Mouse (Mus musculus) mesoderm, embryonic 11.5 days (tissue): ENCODE measurements at regions not wholly inside any gene's neighbourhood (a gene's known extent, or its start where the extent isn't known, plus 50 kb on each side); places are given as distances from the start of the nearest gene placed in this dataset.

Experiments
- DNase-seq: peaks from one replicate; pipeline ENCODE4 v3.0.0-alpha.2; 2012; ENCODE audit warnings: low read depth, low spot score

GRCm38 (mm10) chr9:122625081-122625480 lies 122.1 kb upstream of the Topaz1 start:
- no peak for DNase-seq

- DNase-seq = no peak
Observed at GRCm38 (mm10) chr9:122626346-122626745, 120.8 kb upstream of the Topaz1 start.

GRCm38 (mm10) chr9:122629171-122629904 lies 117.8 kb upstream of the Topaz1 start:
- peak; percentile 17 for DNase-seq

- DNase-seq = no peak
Observed at GRCm38 (mm10) chr9:122631793-122632192, 115.4 kb upstream of the Topaz1 start.

DNA sequence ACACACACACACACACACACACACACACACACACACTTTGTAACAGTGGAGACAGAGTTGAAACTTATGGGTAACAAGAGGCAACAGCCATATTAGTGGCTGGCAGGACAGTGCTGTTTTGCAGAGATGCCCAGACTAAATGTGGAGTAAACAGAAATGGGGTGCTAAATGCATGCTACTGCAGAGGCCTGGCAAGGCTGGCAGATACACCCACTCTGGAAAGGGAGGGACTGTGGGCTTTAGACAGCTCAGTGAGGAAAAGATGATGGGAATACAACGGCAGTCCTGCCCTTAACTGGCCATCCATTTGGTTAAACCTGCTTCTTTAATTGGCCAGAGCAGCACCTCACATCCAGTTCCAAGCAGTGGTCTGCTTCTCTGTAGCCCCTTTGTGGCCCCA lies 113.7 kb upstream of the Topaz1 start:
- no peak for DNase-seq

DNA sequence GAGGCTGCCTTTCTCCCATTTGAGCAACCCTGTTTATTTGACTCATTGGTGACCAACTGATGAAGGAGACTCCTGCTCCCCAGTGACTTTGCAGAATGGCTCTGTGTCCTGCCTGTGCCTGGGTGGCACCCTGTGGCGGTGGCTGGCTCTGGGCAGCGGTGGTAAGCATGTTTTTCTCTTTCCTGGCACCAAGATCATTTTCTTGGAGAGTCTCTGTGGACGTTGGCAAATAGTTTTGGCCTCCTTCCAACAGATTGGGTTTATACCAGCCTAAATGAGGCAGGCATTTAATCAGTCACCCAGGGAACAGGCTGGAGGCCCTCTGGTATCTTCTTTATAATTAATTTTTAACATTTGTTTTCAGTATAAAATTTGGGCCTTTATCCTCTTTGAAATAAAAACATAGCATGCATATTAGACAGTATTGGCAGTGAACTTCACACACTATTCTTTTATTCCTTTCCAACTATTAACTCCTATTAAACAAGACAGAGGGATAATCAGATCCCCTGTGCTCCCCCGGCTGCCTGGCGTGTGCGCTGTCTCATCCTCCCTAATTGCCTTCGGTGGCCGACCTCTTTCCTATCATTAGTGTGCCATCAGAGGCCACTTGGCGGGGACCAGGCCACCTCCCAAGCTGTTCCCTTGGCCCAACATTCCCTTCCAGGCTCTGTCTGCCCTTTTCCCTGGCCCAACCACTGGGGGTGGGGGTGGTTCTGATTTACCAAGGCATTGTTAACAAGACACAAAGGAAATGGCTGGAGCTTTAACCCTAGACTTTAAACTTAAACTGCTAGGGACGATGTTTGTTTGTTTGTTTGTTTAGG lies 111.8 kb upstream of the Topaz1 start:
- DNase-seq = no peak

DNA sequence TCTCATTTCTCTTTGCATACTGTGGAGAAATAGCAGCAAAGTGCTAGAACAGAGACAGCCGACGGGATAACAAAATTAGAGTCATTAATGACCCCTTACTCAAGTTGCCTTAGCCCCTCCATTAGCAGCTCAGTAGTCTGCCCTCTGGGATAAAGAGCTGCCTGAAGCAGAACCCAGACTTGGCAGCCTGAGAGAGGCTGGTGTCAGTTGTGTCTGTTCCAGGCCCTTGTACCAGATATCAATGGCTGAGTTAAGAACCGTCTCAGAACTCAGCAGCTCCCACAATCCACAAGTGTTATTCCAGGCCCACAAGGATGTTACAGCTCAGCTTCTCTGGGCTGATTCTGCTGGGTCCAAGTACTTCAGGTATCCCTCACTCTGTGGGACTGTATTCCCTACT lies 109.6 kb upstream of the Topaz1 start:
- DNase-seq = no peak

- no peak for DNase-seq
Observed at GRCm38 (mm10) chr9:122639239-122639638, 107.9 kb upstream of the Topaz1 start.

GRCm38 (mm10) chr9:122642913-122643312 lies 104.2 kb upstream of the Topaz1 start:
- DNase-seq = no peak

- DNase-seq = no peak
Observed at GRCm38 (mm10) chr9:122645569-122645968, 101.6 kb upstream of the Topaz1 start.

GRCm38 (mm10) chr9:122650862-122651261 lies 96.3 kb upstream of the Topaz1 start:
- no peak for DNase-seq

- no peak for DNase-seq
Observed at GRCm38 (mm10) chr9:122655583-122655982, 91.6 kb upstream of the Topaz1 start.

- DNase-seq = peak; percentile 23
Observed at GRCm38 (mm10) chr9:122660050-122660449, 87.1 kb upstream of the Topaz1 start.

DNA sequence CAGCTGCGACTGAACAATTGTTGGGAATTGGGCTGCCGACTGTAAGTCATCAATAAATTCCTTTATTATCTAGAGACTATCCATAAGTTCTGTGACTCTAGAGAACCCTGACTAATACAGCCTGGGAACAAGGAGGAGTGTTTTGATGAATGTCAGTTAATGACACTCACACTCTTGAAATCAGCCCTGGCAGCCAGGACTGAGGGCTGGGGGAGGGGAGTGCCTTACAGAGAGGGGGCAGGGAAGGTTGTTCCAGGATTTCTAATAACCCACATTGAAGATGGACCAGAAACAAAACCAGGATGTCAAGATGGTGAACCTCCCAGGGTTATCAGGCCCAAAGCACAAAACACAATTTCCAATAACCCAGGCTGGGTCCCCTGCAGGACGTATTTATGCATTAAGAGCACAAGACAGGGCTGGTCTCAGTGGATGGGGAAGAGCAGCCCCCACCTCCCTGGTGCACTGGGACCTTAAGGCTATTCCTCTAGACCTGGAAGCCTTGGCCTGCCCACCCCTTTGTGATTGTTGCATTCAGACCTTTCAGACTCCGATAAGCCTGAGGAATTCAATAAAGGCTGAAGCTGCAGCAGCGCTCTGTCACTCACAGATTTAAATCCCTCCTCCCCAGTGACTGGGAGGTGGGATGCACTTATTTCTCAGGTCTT lies 80.0 kb upstream of the Topaz1 start:
- no peak for DNase-seq

DNA sequence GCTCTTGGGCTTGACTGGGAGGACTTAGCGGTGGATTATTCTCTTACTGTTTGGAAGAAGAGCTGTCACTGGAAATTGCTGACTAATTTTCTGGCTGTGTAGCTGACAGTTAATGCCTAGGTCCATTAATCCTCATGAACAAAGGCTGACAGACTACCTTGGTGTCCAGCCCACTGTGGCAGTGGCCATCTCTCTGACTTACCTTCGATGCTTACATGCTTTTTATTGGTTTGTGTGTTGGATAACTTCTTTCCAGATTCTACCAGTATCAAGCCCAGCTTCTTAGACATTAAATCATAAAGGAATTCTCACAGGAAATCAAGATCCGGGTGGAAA lies 79.5 kb upstream of the Topaz1 start:
- no peak for DNase-seq

- no peak for DNase-seq
Observed at GRCm38 (mm10) chr9:122673777-122674176, 73.4 kb upstream of the Topaz1 start.

DNA sequence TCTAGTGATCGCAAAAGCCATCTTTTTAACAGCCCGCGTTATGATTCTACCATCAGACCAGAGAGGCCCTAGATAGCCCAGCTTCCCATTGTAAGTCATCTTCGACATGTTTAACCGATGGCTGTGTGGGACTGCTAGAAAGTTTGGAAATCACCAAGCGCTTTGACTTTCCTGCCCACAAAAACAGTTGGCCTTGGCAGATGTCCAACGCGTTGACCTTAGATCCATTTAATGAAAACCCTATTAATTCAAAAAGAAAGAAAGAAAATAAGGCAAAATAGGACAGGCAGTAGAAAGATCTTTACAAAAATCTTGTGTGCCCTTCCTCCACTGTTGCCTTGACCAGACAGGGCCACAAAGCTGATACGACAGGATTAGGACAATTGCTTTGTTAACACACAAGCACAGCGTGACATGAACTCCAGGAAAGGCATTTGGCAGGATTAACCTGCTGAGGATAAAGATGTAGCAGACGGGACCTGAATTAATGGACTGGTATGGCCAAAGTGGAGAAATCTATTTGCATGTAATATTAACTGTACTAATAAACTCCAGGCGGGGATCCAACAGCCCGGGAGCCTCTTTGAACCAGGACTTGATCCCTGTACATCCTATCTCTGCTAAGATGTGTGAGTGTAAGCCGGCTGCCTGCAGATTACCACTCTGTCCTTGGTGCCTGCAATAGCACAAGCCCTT lies 69.0 kb upstream of the Topaz1 start:
- DNase-seq = no peak

- DNase-seq = peak; percentile 41
Observed at GRCm38 (mm10) chr9:122687170-122687569, 60.0 kb upstream of the Topaz1 start.

- peak; percentile 45 for DNase-seq
Observed at GRCm38 (mm10) chr9:122691879-122692278, 55.3 kb upstream of the Topaz1 start.

- DNase-seq = no peak
Observed at GRCm38 (mm10) chr9:122695724-122696123, 51.4 kb upstream of the Topaz1 start.
